Mouse (Mus musculus): ENCODE measurements at regions not wholly inside any gene's neighbourhood (a gene's known extent, or its start where the extent isn't known, plus 50 kb on each side); places are given as distances from the start of the nearest gene placed in this dataset.

DNA sequence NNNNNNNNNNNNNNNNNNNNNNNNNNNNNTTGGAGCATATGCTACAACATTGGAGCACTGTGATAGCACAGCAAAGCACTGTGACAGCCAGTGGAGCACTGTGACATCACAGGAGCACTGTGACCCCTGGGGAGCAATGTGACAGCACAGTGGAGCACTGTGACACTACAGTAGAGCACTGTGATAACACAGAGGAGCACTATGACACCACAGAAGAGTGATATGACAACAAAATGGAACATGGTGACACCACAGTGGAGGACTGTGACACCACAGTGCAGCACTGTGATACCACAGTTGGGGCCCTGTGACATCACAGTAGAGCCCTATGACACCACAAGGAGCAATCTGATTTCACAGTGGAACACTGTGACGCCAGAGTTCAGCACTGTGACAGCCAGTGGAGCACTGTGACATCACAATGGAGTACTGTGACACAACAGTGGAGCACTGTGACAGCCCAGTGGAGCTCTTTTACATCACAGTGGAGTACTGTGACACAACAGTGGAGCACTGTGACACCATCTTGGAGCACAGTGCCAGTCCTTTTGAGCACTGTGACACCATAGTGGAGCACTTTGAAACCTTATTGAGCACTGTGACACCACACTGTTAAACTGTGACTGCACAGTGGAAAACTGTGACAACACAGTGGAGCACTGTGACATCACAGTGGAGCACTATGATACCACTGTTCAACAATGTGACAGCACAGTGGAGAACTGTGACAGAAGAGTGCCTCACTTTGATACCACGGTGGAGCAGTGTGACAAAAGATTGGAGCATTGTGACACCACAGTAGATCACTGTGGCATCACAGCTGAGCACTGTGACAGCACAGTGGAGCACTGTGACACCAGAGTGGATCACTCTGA lies 116.9 kb upstream of the Vmn1r2 start:
- no peak for DNase-seq
- Histone ChIP-seq H3K27ac (ENCODE audit: insufficient read depth, low read depth, low read length) (no peak overlapping the region), H3K4me3 (ENCODE audit: insufficient read depth, low read depth, low read length) (no peak overlapping the region), H3K4me1 (ENCODE audit: control insufficient read depth, insufficient read depth, low read length) (no peaks in the 10 kb centered on the region), H3K27me3 (replicated peaks; ENCODE audit: control insufficient read depth, insufficient read depth, low read length) (no peaks in the 10 kb centered on the region), H3K36me3 (ENCODE audit: control insufficient read depth, insufficient read depth, low read length) (no peaks in the 10 kb centered on the region)
- WGBS: 47% methylated on average over 2 of the region's 2 CpGs
- TF ChIP-seq CTCF (conservative IDR thresholded peaks at IDR 0.05; ENCODE audit: insufficient read depth, insufficient read length, low read depth, low read length) (no peak), POLR2A (IDR thresholded peaks at IDR 0.05; ENCODE audit: low read depth, low read length) (no peak)

DNA sequence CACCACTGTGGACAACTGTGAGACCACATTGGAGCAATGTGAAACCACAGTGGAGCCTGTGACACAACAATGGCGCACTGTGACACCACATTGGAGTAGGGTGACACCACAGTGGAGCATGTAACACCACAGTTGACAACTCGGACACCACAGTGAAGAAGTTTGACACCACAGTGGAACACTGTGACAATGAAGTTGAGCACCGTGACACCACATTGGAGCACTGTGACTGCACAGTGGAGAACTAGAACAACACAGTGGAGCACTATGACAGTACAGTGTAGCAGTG lies 116.3 kb upstream of the Vmn1r2 start:
- no peak for DNase-seq
- Histone ChIP-seq H3K4me1 (ENCODE audit: control insufficient read depth, insufficient read depth, low read length) (no peaks in the 10 kb centered on the region), H3K27ac (ENCODE audit: insufficient read depth, low read depth, low read length) (no peak overlapping the region), H3K36me3 (ENCODE audit: control insufficient read depth, insufficient read depth, low read length) (no peaks in the 10 kb centered on the region), H3K27me3 (replicated peaks; ENCODE audit: control insufficient read depth, insufficient read depth, low read length) (no peaks in the 10 kb centered on the region), H3K4me3 (ENCODE audit: insufficient read depth, low read depth, low read length) (no peak overlapping the region)
- TF ChIP-seq CTCF (conservative IDR thresholded peaks at IDR 0.05; ENCODE audit: insufficient read depth, insufficient read length, low read depth, low read length) (no peak), POLR2A (IDR thresholded peaks at IDR 0.05; ENCODE audit: low read depth, low read length) (no peak)
- WGBS: 81% methylated on average over 3 of the region's 3 CpGs

DNA sequence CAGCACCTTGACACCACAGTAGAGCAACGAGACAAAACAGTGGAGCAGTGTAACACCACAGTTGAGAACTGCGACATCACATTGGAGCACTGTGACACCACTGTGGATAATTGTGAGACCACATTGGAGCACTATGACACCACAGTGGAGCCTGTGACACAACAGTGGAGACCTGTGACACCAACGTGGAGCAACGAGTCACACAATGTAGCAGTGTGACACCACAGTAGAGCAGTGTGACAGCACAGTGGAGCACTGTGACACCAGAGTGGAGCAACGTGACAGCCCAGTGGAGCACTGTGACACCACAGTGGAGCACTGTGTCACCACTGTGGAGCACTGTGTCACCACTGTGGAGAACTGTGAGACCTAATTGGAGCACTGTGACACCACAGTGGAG lies 115.9 kb upstream of the Vmn1r2 start:
- DNase-seq: no peak
- Histone ChIP-seq H3K4me1 (ENCODE audit: control insufficient read depth, insufficient read depth, low read length) (no peaks in the 10 kb centered on the region), H3K4me3 (ENCODE audit: insufficient read depth, low read depth, low read length) (no peak overlapping the region), H3K27ac (ENCODE audit: insufficient read depth, low read depth, low read length) (no peak overlapping the region), H3K27me3 (replicated peaks; ENCODE audit: control insufficient read depth, insufficient read depth, low read length) (no peaks in the 10 kb centered on the region), H3K36me3 (ENCODE audit: control insufficient read depth, insufficient read depth, low read length) (no peaks in the 10 kb centered on the region)
- WGBS: 71% methylated on average over 5 of the region's 5 CpGs
- TF ChIP-seq CTCF (conservative IDR thresholded peaks at IDR 0.05; ENCODE audit: insufficient read depth, insufficient read length, low read depth, low read length) (no peak), POLR2A (IDR thresholded peaks at IDR 0.05; ENCODE audit: low read depth, low read length) (no peak)

DNA sequence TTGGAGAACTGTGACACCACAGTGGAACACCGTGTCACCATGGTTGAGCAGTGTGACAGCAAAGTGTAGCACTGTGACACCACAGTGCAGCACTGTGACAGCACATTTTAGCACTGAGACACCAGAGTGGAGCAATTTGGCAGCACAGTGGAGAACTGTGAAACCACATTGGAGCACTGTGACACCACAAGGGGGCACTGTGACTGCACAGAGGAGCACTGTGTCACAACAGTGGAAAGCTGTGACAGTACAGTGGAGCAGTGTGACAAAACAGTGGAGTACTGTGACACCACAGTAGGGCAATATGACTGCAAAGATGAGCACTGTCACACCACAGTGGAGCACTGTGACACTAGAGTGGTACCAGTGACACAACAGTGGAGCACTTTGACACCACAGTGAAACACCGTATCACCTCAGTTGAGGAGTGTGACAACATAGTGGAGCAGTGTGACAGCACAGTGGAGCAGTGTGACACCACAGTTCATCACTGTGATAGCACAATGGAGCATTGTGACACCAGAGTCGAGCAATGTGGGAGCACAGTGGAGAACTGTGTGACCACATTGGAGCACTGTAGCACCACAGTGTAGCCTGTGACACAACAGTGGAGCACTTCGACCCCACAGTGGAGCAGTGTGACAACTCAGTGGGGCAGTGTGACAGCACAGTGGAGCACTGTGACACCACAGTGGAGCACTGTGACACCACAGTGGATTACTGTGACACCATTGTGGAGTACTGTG lies 114.6 kb upstream of the Vmn1r2 start:
- Histone ChIP-seq H3K4me3 (ENCODE audit: insufficient read depth, low read depth, low read length) (no peak overlapping the region), H3K36me3 (ENCODE audit: control insufficient read depth, insufficient read depth, low read length) (no peaks in the 10 kb centered on the region), H3K4me1 (ENCODE audit: control insufficient read depth, insufficient read depth, low read length) (no peaks in the 10 kb centered on the region), H3K27ac (ENCODE audit: insufficient read depth, low read depth, low read length) (no peak overlapping the region), H3K27me3 (replicated peaks; ENCODE audit: control insufficient read depth, insufficient read depth, low read length) (no peaks in the 10 kb centered on the region)
- TF ChIP-seq POLR2A (IDR thresholded peaks at IDR 0.05; ENCODE audit: low read depth, low read length) (no peak), CTCF (conservative IDR thresholded peaks at IDR 0.05; ENCODE audit: insufficient read depth, insufficient read length, low read depth, low read length) (peak; percentile 80)
- no peak for DNase-seq
- 81% methylated on average over 4 of the region's 4 CpGs for WGBS

DNA sequence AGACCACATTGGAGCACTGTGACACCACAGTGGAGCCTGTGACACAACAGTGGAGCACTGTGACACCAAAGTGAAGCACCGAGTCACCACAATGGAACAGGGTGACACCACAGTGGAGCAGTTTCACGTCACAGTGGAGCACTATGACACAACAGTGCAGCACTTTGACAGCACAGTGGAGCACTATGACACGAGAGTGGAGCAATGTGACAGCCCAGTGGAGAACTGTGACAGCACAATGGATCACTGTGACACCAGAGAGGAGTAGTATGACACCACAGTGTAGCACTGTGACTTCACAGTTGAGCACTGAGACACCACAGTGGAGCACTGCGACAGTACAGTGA lies 114.1 kb upstream of the Vmn1r2 start:
- 55% methylated on average over 4 of the region's 4 CpGs for WGBS
- no peak for DNase-seq
- Histone ChIP-seq H3K4me1 (ENCODE audit: control insufficient read depth, insufficient read depth, low read length) (no peaks in the 10 kb centered on the region), H3K27me3 (replicated peaks; ENCODE audit: control insufficient read depth, insufficient read depth, low read length) (no peaks in the 10 kb centered on the region), H3K4me3 (ENCODE audit: insufficient read depth, low read depth, low read length) (no peak overlapping the region), H3K36me3 (ENCODE audit: control insufficient read depth, insufficient read depth, low read length) (no peaks in the 10 kb centered on the region), H3K27ac (ENCODE audit: insufficient read depth, low read depth, low read length) (no peak overlapping the region)
- no peak for TF ChIP-seq CTCF (conservative IDR thresholded peaks at IDR 0.05; ENCODE audit: insufficient read depth, insufficient read length, low read depth, low read length)

DNA sequence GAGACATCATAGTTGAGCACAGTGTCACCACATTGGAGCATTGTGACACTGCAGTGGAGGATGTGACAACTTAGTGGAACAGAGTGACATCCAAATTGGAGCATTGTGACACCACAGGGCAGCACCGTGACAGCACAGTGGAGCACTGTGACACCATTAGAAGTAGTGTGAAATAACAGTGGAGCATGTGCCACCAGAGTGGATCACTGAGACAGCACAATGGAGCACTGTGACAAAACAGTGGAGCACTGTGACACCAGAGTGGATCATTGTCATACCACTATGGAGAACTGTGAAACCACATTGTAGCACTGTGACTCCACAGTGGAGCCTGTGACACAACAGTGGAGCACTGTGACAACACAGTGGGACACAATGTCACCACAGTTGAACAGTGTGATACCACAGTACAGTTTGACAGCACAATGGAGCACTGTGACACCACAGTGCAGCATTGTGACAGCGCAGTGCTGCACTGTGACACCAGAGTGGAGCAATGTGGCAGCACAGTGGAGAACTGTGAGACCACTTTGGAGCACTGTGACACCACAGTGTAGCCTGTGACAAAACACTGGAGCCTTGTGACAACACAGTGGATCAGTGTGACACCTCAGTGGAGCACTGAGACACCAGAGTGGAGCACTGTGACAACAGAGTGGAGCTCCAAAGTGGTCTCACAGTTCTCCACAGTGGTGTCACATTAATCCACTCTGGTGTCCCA lies 113.5 kb upstream of the Vmn1r2 start:
- TF ChIP-seq POLR2A (IDR thresholded peaks at IDR 0.05; ENCODE audit: low read depth, low read length) (no peak), CTCF (conservative IDR thresholded peaks at IDR 0.05; ENCODE audit: insufficient read depth, insufficient read length, low read depth, low read length) (no peak)
- Histone ChIP-seq H3K27me3 (replicated peaks; ENCODE audit: control insufficient read depth, insufficient read depth, low read length) (no peaks in the 10 kb centered on the region), H3K27ac (ENCODE audit: insufficient read depth, low read depth, low read length) (no peak overlapping the region), H3K36me3 (ENCODE audit: control insufficient read depth, insufficient read depth, low read length) (no peaks in the 10 kb centered on the region), H3K4me1 (ENCODE audit: control insufficient read depth, insufficient read depth, low read length) (no peaks in the 10 kb centered on the region), H3K4me3 (ENCODE audit: insufficient read depth, low read depth, low read length) (no peak overlapping the region)
- no peak for DNase-seq
- 91% methylated on average over 2 of the region's 2 CpGs for WGBS

DNA sequence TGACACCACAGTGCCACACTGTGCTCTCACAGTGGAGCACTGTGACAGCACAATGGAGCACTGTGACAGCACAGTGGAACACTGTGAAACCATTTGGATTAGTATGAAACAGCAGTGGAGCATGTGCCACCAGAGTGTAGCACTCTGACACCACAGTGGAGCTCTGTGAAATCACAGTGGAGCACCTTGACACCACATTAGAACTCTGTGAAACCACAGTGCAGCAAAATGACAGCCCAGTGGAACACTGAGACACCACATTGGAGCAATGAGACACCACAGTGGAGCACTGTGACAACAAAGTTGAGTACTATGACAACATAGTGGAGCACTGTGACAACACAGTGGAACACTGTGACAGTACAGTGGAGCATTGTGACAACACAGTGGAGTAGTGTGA lies 112.2 kb upstream of the Vmn1r2 start:
- H3K27me3 ChIP-seq (replicated peaks; ENCODE audit: control insufficient read depth, insufficient read depth, low read length): no peaks in the 10 kb centered on the region
- H3K27ac ChIP-seq (ENCODE audit: insufficient read depth, low read depth, low read length): no peak overlapping the region
- no peaks in the 10 kb centered on the region for H3K36me3 ChIP-seq (ENCODE audit: control insufficient read depth, insufficient read depth, low read length)
- H3K4me3 ChIP-seq (ENCODE audit: insufficient read depth, low read depth, low read length): no peak overlapping the region
- no peaks in the 10 kb centered on the region for H3K4me1 ChIP-seq (ENCODE audit: control insufficient read depth, insufficient read depth, low read length)
- TF ChIP-seq POLR2A (IDR thresholded peaks at IDR 0.05; ENCODE audit: low read depth, low read length): no peak
- no peak for TF ChIP-seq CTCF (conservative IDR thresholded peaks at IDR 0.05; ENCODE audit: insufficient read depth, insufficient read length, low read depth, low read length)
- DNase-seq: no peak
